In the genomic region with DNA sequence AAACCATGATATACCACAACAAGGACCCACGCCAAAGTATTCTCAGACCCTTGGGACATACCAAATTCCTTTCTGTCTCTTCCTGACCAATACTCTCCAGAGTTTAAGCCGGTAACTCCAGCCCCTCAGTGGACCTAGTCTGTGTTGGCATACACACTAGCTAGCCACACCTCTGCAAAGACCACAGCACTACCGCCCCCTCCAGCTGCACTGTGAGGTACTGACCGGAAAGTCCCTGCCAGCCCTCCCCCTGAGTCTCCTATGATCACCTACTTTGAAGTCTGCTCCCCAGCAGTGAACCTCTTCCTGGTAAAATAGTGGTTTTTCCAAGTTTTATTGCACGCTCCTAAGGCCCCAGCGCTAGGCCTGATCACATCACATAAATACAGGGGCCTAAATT, we compare ENCODE assay signal across 8 mouse cellular contexts. TPM values are rescaled to one million over a fixed set of nuclear protein-coding genes. Genes with fewer than 3 reads are reported as not detected.
DNase-seq lines count a peak whose midpoint lies in the region; ATAC-seq and TF ChIP-seq lines count a peak whose summit lies in the region.

No protein-coding gene starts in this region.

- H3K4me1 ChIP-seq in lung, embryonic 14.5 days (ENCODE audit: insufficient read depth): no peaks in the 10 kb centered on the region
- H3K4me1 ChIP-seq in lung, adult 2 months (ENCODE audit: control insufficient read depth, insufficient read depth, low read length): no peaks in the 10 kb centered on the region; the same call in 1 of the 2 replicates
- peaks cover 6% of the 10 kb centered on the region for H3K4me1 ChIP-seq in forebrain, embryonic 15.5 days
- no peaks in the 10 kb centered on the region for H3K4me1 ChIP-seq in kidney, postnatal 0 days (replicated peaks; ENCODE audit: insufficient read depth, low read length)

- no peaks in the 10 kb centered on the region for H3K36me3 ChIP-seq in lung, embryonic 14.5 days (ENCODE audit: insufficient read depth)
- H3K36me3 ChIP-seq in forebrain, embryonic 15.5 days: no peaks in the 10 kb centered on the region
- H3K36me3 ChIP-seq in kidney, postnatal 0 days (ENCODE audit: insufficient read depth, low read length): no peaks in the 10 kb centered on the region
- no peaks in the 10 kb centered on the region for H3K36me3 ChIP-seq in myocyte (ENCODE audit: control insufficient read depth, insufficient read depth)

- DNase-seq in lung, embryonic 14.5 days: peak; percentile 2
- no peak for DNase-seq in lung, adult 2 months
- DNase-seq in kidney, postnatal 0 days (ENCODE audit: low spot score): peak; percentile 5
- DNase-seq in thymus, postnatal 14 days: no peak
- DNase-seq in right cerebral cortex, postnatal 36 days (ENCODE audit: low spot score in 2 of 2): no peak
- DNase-seq in cerebellum, postnatal 4 days (ENCODE audit: low spot score in 2 of 2): no peak

- H3K79me2 ChIP-seq in myocyte (ENCODE audit: control insufficient read depth, insufficient read depth): no peaks in the 10 kb centered on the region

- no peak for ATAC-seq in lung, embryonic 14.5 days (ENCODE audit: insufficient read depth)
- ATAC-seq in forebrain, embryonic 15.5 days (replicated peaks): no peak
- ATAC-seq in kidney, postnatal 0 days (replicated peaks; ENCODE audit: low FRiP score, low read depth): no peak

- 62% methylated on average over 6 of the region's 6 CpGs for WGBS in lung, embryonic 14.5 days
- 55% methylated on average over 6 of the region's 6 CpGs for WGBS in lung, adult 2 months
- WGBS in forebrain, embryonic 15.5 days: 45% methylated on average over 6 of the region's 6 CpGs
- WGBS in kidney, postnatal 0 days: 60% methylated on average over 6 of the region's 6 CpGs

- peak overlapping the region; percentile 74 for H3K4me2 ChIP-seq in lung, embryonic 14.5 days
- peak overlapping the region; percentile 72 for H3K4me2 ChIP-seq in forebrain, embryonic 15.5 days (replicated peaks)
- H3K4me2 ChIP-seq in kidney, postnatal 0 days (ENCODE audit: low read length): peak overlapping the region; percentile 76; the same call in 1 of the 2 replicates
- H3K4me2 ChIP-seq in myocyte (ENCODE audit: low read depth): peak overlapping the region; percentile 60

- H3K4me3 ChIP-seq in lung, embryonic 14.5 days (ENCODE audit: low read depth, low read length): no peak overlapping the region
- no peak overlapping the region for H3K4me3 ChIP-seq in lung, adult 2 months (replicated peaks; ENCODE audit: extremely low read depth, low read depth, low read length)
- peak overlapping the region; percentile 65 for H3K4me3 ChIP-seq in forebrain, embryonic 15.5 days
- H3K4me3 ChIP-seq in kidney, postnatal 0 days (replicated peaks; ENCODE audit: low read depth, low read length): no peak overlapping the region
- H3K4me3 ChIP-seq in myocyte: peak overlapping the region; percentile 20

- H3K27me3 ChIP-seq in lung, embryonic 14.5 days (ENCODE audit: insufficient read depth, low read length): no peaks in the 10 kb centered on the region; the same call in 1 of the 2 replicates
- peaks cover 12% of the 10 kb centered on the region for H3K27me3 ChIP-seq in forebrain, embryonic 15.5 days
- H3K27me3 ChIP-seq in kidney, postnatal 0 days (ENCODE audit: insufficient read depth, low read length): no peaks in the 10 kb centered on the region
- H3K27me3 ChIP-seq in myocyte (ENCODE audit: control insufficient read depth, insufficient read depth, insufficient read length): no peaks in the 10 kb centered on the region

- no peak for TF ChIP-seq POLR2A in lung, adult 2 months (IDR thresholded peaks at IDR 0.05; ENCODE audit: borderline replicate concordance, extremely low read depth, low read depth, low read length)
- no peak for TF ChIP-seq POLR2A in myocyte (IDR thresholded peaks at IDR 0.05; ENCODE audit: insufficient read length, low read depth)

- H3ac ChIP-seq in myocyte (ENCODE audit: control insufficient read depth, insufficient read length): no peak overlapping the region

- TF ChIP-seq CTCF in lung, embryonic 14.5 days (IDR thresholded peaks at IDR 0.05; ENCODE audit: low read depth): no peak; the same call in 1 of the 2 replicates
- no peak for TF ChIP-seq CTCF in lung, adult 2 months (IDR thresholded peaks at IDR 0.05; ENCODE audit: insufficient read depth, low read length)
- 0 out of 2 replicates have a peak, but pooled peaks have one; percentile 15 for TF ChIP-seq CTCF in kidney, postnatal 0 days (IDR thresholded peaks at IDR 0.05; ENCODE audit: low read depth)

- H3K9ac ChIP-seq in lung, embryonic 14.5 days: no peak overlapping the region
- H3K9ac ChIP-seq in forebrain, embryonic 15.5 days (replicated peaks): no peak overlapping the region
- H3K9ac ChIP-seq in kidney, postnatal 0 days (ENCODE audit: low read depth, low read length): no peak overlapping the region

- no peak overlapping the region for H3K27ac ChIP-seq in lung, embryonic 14.5 days (ENCODE audit: low read depth)
- H3K27ac ChIP-seq in forebrain, embryonic 15.5 days (replicated peaks): no peak overlapping the region
- H3K27ac ChIP-seq in kidney, postnatal 0 days: no peak overlapping the region

- no peaks in the 10 kb centered on the region for H3K9me3 ChIP-seq in lung, embryonic 14.5 days (ENCODE audit: low read depth, low read length)
- no peaks in the 10 kb centered on the region for H3K9me3 ChIP-seq in forebrain, embryonic 15.5 days
- H3K9me3 ChIP-seq in kidney, postnatal 0 days (replicated peaks; ENCODE audit: low read length): no peaks in the 10 kb centered on the region

TF ChIP-seq in myocyte, 11 proteins besides CTCF, POLR2A, EP300 and RAD21:
- TF ChIP-seq CEBPB (IDR thresholded peaks at IDR 0.05; ENCODE audit: insufficient read depth, poor library complexity, severe bottlenecking) (no peak), SRF (IDR thresholded peaks at IDR 0.05; ENCODE audit: control insufficient read depth, insufficient read length, low read depth) (no peak), MYOD1 (IDR thresholded peaks at IDR 0.05; ENCODE audit: control insufficient read depth in 1 of 3, insufficient read length in 2 of 3, low read depth in 2 of 3) (no peak), POLR2AphosphoS2 (IDR thresholded peaks at IDR 0.05; ENCODE audit: insufficient read length, low read depth) (no peak), MAX (IDR thresholded peaks at IDR 0.05; ENCODE audit: low read depth) (no peak), USF1 (IDR thresholded peaks at IDR 0.05; ENCODE audit: low read depth) (no peak), TCF3 (IDR thresholded peaks at IDR 0.05; ENCODE audit: insufficient read length, low read depth) (no peak), REST (IDR thresholded peaks at IDR 0.05; ENCODE audit: insufficient read depth, insufficient read length) (no peak), MYOG (IDR thresholded peaks at IDR 0.05; ENCODE audit: control insufficient read depth in 1 of 3, insufficient read depth in 1 of 3, insufficient read length in 2 of 3, low read depth in 2 of 3) (no peak), TCF12 (IDR thresholded peaks at IDR 0.05; ENCODE audit: insufficient read depth, poor library complexity, severe bottlenecking) (no peak), E2F4 (IDR thresholded peaks at IDR 0.05; ENCODE audit: insufficient read depth) (no peak)

RNA-seq across cellular contexts. Expression of gene Slc16a2, which starts 2.5 kb away (rescaled TPM):
- polyA plus RNA-seq in lung, embryonic 14.5 days (2014; fragmentation: Nextera tagmentation; extraction: Ambion mirVana): 22.8 and 26.3 TPM in 2 replicates
- polyA plus RNA-seq in lung, adult 2 months (2012; rRNA removed): 32.6 and 35.0 TPM in 2 replicates
- polyA plus RNA-seq in forebrain, embryonic 15.5 days (2015; fragmentation: Nextera tagmentation; extraction: Ambion mirVana): 28.9 and 29.8 TPM in 2 replicates
- polyA plus RNA-seq in kidney, postnatal 0 days (2015; fragmentation: Nextera tagmentation; extraction: Ambion mirVana): 13.6 and 14.8 TPM in 2 replicates
- 8.2 TPM for polyA plus RNA-seq in myocyte (2012; fragmentation: generic; extraction: Trizol)

Comparison
In these comparisons a context has a peak if more than half of its experiments do, and no peak if none do; other contexts are left out.
1. DNase-seq: peak in lung, embryonic 14.5 days (single experiment) and kidney, postnatal 0 days (single experiment); none in lung, adult 2 months (single experiment), thymus, postnatal 14 days (single experiment), right cerebral cortex, postnatal 36 days (0 of 2) and cerebellum, postnatal 4 days (0 of 2).
2. H3K4me3 ChIP-seq: peak in forebrain, embryonic 15.5 days (single experiment) and myocyte (single experiment); none in lung, embryonic 14.5 days (single experiment), lung, adult 2 months (single experiment) and kidney, postnatal 0 days (single experiment).
3. Peak in every context shown above with its lines, with median percentiles within 50 percentile points of each other: H3K4me2 ChIP-seq.